Mouse (Mus musculus) heart, adult 9 months (tissue): ENCODE results near the gene Vash2.

Source experiments
- DNase-seq, 2 experiments: peaks; one replicate each; pipeline ENCODE4 v3.0.0; 2022; ENCODE audit warnings: low spot score in 2 of 2

Gene Vash2

GRCm38 (mm10) chr1:190976887-190977573 lies 2.1 kb downstream of the Vash2 start:
- DNase-seq, result no peak

DNA sequence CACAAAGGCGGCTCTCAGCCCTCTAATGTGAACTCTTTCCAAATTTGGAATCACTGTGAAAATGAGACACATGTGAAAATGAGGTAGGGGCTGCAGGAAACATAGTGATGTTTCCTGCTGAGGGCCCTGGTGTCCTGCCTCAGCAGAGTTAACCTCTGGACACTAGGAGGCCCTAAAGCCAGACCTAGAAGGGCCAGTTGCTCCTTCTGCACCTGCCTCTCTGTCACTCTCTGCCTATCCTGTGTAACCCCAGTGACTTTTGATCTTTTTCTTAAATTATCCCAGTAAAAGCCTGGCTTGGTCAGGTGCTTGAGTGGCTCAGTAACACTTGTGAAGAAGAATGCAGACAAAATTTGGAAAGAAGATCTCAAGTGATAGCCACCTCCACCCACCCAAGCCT lies 4.3 kb downstream of the Vash2 start:
- DNase-seq, result no peak

DNA sequence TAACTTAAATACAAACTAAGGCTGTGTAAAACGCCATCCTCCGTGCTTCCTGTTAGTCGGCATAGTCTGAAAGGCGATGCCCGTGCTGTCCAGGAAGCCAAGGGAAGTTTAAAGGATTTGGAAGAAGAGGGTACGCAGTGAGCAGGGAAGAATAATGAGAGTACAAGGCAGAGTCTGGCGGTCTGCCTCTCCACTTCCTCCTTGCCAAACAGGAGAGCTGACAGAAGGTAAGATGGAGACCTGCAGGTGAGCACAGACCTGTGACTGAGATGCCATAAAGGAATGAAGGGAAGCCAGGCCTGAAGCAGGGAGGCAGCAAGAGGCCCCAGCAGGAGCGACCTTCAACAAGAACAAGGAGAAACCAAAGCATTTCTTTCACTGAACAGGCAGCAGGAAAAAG lies 4.9 kb downstream of the Vash2 start:
- DNase-seq, result no peak

- DNase-seq, result peak; percentile 61 to 63
Measured at GRCm38 (mm10) chr1:190972612-190973192, 6.4 kb downstream of the Vash2 start.

DNA sequence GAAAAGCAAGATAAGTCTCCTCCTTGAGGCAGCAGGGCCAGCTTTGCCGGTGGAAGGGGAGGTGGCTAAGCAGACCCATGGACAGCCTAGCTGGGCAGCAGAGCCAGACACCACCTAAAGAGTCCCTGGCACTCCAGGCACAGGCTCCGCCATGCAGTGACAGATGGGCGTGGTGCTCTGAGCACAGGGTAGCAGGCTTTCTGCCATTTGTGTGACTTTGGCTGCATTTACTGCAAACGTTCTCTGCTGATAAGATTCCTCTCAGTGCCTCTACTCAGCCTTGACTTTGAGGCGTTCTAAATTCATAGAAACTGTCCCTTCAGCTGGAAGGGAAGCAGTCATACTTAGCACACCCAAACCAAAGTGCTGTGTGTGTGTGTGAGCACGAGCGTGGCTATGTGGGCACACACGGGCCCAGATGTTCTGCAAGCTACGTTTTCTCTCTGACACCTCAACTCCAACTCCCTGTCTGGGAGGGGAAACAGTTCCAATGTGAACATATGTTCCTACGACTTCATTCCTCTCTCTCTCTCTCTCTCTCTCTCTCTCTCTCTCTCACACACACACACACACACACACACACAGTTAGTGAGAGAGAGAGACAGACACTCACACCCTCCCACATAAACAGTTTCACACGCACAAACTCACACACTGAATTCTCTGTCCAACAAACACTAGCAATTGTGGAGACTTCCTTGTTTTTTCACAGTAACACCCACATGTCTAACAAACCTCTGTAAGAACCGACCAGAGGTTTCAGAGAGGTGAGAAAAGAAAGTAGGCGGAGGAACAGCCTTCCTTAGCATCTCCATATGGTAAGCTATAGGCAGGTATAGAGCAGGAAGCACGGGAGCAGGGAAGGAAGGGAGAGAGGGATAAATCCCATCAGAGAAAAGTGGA lies 7.1 kb downstream of the Vash2 start:
- DNase-seq, result peak; percentile 25 to 36

DNA sequence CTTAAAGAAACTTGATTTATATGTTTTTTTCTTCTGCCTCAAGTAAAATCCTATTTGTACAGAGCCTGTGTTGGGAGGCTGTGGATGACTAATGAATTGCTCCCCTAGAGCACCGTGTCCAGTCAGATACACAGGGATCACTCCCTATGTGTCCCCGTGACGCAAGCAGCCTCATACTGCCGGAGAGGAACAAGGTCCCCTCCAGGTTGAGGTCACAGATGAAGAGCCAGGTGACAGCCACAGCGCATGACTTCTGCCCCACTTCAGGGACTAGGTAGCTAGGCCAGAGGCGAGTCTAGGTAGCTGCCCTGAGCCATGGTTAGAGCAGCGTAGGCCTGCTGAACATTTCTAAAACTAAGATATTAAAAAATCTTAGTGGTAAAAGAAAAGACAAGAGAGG lies 11.1 kb downstream of the Vash2 start:
- DNase-seq, result no peak

- DNase-seq, result no peak
Measured at GRCm38 (mm10) chr1:190964992-190965780, 13.9 kb downstream of the Vash2 start.

DNA sequence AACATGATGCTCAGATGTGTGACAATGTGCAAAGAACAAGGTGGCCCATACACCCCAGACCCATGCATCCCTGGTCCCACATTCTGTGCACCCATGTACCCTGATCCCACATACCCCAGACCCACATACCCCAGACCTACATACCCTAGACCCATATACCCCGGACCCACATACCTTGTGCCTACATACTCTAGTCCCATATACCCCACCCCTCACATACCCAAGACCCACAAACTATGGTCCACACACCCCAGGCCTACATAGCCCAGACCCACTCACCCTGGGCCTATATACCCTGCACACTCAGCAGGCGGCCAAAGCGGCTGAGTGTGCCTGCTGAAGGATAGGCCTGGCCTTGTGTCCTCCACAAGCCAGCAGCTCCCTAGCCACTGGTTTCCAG lies 16.3 kb downstream of the Vash2 start:
- DNase-seq, result no peak

DNA sequence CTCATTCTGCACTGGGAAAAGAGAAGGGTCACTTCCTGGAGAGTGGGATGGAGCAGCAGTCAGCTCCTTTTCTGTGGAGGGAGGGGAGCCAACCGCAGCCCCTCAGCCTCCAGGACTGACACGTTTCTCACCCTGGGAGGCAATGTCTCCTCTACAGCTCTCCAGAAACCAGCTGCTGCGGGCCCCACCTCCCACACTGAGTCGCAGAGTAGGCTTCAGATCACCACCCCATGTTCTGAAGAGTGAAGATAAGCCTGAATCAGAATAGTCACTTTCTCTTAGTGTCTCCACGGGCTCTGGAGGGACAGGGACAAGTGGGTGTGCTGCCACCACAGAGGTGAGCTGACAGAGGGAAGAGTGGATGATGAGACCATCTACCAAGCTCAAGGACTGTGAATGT lies 20.3 kb downstream of the Vash2 start:
- DNase-seq, result no peak

DNA sequence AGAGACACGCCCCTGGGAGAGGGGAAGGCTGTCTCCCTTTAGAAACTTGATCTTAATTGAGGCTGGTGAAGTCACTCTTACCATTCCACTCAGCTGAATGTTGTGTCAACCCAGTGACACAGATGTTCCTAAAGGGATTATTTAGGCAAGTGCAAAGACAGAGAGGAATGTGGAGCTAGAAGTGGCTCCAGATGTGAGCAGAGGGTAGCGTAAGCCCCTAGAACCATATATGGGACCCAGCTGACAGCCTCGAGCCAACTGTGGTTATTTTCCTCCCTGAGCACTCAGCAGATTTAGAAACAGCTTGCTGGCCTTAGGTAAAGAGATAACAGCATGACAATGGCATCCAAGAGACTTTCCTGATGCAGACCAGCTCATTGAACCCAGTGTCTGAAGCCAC lies 26.1 kb downstream of the Vash2 start:
- no peak for DNase-seq

GRCm38 (mm10) chr1:190951014-190951413 lies 28.1 kb downstream of the Vash2 start:
- no peak for DNase-seq

- DNase-seq, result no peak
Measured at GRCm38 (mm10) chr1:190948846-190949245, 30.2 kb downstream of the Vash2 start.

- no peak for DNase-seq
Measured at GRCm38 (mm10) chr1:190948439-190948838, 30.7 kb downstream of the Vash2 start.

DNA sequence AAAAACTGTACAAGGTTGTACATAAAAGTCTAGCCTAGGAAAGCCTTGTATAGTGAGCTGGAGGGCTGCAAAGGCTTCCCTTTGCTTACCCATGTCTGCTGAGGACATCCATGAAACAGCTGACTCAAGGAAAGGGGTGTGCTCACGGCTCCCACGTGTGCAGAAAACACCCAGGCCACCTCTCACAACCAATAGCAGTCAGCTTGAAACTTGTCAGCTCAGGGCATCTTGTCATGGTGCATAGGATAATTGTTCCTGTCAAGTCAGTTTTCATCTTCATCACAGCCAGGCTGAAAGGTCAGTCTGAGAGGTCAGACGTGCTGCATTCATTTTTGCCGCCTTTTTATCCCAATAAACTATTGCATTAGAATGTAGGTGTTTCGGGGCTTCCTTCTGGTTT lies 31.1 kb downstream of the Vash2 start:
- DNase-seq, result no peak

GRCm38 (mm10) chr1:190944109-190944760 lies 34.9 kb downstream of the Vash2 start:
- DNase-seq, result peak; percentile 49 to 57

GRCm38 (mm10) chr1:190939803-190940202 lies 39.3 kb downstream of the Vash2 start:
- no peak for DNase-seq

DNA sequence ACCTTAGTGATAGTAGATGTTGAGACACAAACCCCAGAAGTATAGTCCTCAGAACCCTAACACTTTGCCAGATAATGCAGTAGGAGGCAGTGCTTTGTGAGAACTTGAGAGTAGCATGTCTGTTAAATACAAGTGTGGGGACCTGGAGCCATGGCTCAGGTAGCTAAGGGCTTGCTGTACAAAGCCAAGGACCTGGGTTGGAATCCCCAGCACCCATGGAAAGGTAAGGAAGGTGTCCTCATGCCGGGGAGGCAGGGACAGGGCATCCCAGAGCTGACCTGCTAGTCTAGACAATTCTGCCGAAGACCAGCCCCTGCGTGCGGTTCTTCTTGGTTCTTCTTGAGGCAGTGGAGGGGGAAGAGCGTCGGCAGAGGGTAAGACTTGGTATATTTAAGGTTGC lies 48.9 kb downstream of the Vash2 start:
- DNase-seq, result no peak

GRCm38 (mm10) chr1:190929010-190929695 lies 49.9 kb downstream of the Vash2 start:
- peak; percentile 46 to 49 for DNase-seq

DNA sequence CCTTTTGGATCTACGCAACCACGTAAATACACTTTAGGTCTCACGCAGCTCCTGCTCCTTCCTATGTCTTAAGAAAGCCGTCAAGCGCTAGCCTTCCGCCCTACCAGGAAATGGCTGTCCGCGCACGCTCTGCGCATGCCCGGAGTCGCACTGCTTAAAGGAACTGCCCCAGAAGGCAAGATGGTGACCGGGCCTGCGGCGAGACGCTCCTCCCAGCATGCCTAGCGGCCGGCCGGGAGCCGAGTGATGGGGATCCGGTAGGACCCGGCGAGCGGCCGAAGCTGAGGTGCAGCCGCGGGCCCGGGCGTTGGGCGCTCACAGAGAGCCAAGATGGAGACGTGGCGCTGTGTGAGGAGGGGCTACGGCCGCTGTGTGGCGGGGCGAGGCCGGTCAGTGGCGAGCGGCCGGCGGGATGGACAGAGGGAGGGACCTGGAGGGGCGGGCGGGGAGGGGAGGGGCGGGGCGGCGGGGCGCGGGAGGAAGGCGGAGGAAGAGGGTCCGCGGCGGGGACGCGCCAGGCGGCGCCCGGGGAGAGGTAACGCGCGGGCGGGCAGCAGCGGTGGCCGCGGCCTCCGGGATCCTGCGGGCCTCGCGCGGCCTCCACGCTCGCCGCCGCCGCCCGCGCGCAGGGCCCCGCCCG lies 50.6 kb downstream of the Vash2 start:
- DNase-seq, result peak; percentile 98

DNA sequence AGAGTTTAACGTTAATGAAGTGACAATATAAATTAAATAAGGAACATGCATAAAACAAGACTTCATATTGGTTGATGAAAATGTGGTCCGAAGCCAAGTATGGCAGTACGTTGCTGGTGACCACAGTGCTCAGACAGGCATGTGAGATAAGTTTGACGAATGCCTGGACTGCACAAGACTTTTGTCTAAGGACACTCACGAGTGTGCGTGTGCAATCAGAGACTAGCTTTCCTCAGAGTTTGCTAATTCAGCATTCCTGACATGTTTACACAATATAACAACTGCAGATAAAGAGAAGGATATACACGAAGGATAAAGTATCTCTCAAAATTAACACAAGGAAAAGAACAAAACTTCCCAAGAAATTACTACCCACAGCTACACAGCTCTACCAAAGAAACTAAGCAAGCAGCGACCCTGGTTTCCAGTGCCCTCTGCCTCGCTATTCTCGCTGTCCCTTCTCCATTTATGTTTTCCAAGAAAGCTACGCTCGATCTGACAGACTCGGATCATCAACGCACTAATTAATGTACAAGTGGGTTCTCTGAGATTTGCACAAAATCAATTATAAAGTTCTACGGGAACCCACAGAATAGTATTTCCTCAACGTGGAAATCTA lies 51.2 kb downstream of the Vash2 start:
- DNase-seq, result no peak
